Mouse (Mus musculus): Measurements from ENCODE around the gene Psg25. TPM values are rescaled to one million over a fixed set of nuclear protein-coding genes. Genes with fewer than 3 reads are reported as not detected.
"Not testable (repeated sequence)": the region's sequence is repeated elsewhere in the genome, so short reads cannot be mapped to it uniquely, and the experiment has no call there.

Gene Psg25
- not detected in 2 replicates for total RNA-seq (2014; rRNA removed)
- not detected in 2 replicates for polyA plus RNA-seq (2015; fragmentation: Nextera tagmentation; extraction: Ambion mirVana)

DNA sequence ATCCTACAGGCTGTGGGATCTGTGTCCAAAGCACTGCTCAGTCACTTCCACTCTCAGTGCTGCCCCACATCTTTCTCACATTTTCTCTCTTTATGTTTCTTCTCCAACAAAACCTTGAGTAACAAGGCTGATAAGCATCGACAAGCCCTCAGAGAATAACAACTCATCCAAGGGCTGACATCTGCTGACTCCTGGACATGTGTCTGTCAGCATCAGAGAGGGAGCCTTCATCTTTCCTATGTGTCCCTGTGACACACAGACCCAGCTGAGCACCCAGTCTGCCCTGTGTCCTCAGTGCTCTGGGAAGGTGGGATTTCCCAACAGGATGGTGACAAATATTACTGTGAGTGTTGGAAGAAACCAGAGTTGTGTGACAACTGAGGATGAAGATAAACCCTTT, at the start of gene Psg25:
Gene Psg25 (minus strand): TSS at position 101 of the 400 bp plus-strand sequence.
- Histone ChIP-seq H3K9me3 (ENCODE audit: low read length) (0 out of 2 replicates have a peak, but pooled peaks cover 2% of the 10 kb centered on the region), H3K4me3 (ENCODE audit: low read length) (no peak within 1 kb of the TSS), H3K36me3 (ENCODE audit: insufficient read depth, low read length) (no peaks in the 10 kb centered on the region), H3K27me3 (ENCODE audit: insufficient read depth, low read length) (no peaks in the 10 kb centered on the region), H3K27ac (no peak within 1 kb of the TSS), H3K4me1 (ENCODE audit: insufficient read depth, low read length) (no peaks in the 10 kb centered on the region), H3K4me2 (ENCODE audit: low read depth, low read length) (no peak within 1 kb of the TSS), H3K9ac (replicated peaks; ENCODE audit: low read length) (no peak within 1 kb of the TSS)
- whole genome bisulfite sequencing, result 83% methylated on average over 1 of the region's 1 CpGs
- no peak for DNase-seq (ENCODE audit: low spot score)
- ATAC-seq, result no peak
- no peak for TF ChIP-seq CTCF (IDR thresholded peaks at IDR 0.05; ENCODE audit: low read depth)

DNA sequence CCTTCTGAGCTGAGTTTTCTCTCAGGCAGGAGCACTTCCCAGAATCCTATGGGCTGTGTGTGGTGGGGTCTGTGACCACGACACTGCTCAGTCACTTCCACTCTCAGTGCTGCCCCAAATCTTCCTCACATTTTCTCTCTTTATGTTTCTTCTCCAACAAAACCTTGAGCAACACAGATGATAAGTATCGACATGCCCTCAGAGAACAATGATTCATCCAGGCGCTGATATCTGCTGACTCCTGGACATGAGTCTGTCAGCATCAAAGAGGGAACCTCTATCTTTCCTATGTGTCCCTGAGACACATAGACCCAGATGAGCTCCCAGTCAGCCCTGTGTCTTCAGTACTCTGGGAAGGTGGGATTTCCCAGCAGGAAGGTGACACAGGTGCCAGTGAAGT, 35.1 kb upstream of the Psg25 start, which contains the start of gene Psg27:
Gene Psg27 (minus strand): TSS at position 101 of the 400 bp plus-strand sequence.
- no peak for DNase-seq (ENCODE audit: low spot score)
- WGBS, result 77% methylated on average over 3 of the region's 3 CpGs
- Histone ChIP-seq H3K27me3 (ENCODE audit: insufficient read depth, low read length) (no peaks in the 10 kb centered on the region), H3K4me2 (ENCODE audit: low read depth, low read length) (no peak within 1 kb of the TSS), H3K36me3 (ENCODE audit: insufficient read depth, low read length) (no peaks in the 10 kb centered on the region), H3K4me1 (ENCODE audit: insufficient read depth, low read length) (no peaks in the 10 kb centered on the region), H3K4me3 (ENCODE audit: low read length) (no peak within 1 kb of the TSS), H3K27ac (no peak within 1 kb of the TSS), H3K9me3 (ENCODE audit: low read length) (no peaks in the 10 kb centered on the region), H3K9ac (replicated peaks; ENCODE audit: low read length) (no peak within 1 kb of the TSS)
- no peak for TF ChIP-seq CTCF (IDR thresholded peaks at IDR 0.05; ENCODE audit: low read depth)
- ATAC-seq, result no peak

DNA sequence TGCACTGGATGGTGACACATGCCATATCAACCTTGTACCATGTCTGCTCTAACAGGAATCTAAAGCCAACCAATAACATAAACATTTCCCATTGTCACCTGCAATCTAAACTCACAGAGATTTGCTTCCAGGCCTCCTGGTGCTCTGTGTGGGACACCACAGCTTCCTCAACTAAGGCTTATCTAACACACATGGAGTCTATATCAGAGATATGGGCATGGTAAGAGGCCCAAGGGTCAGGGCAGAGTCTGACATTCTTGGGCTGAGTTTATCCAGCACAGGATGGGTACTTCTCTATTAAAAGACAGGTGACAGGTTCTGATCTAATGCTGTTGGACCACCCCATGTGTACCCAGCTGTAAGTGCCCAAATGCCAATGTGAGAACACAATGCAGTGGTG, 27.8 kb upstream of the Psg25 start:
- ATAC-seq (no peak), DNase-seq (ENCODE audit: low spot score) (no peak)
- TF ChIP-seq CTCF (IDR thresholded peaks at IDR 0.05; ENCODE audit: low read depth), result no peak
- Histone ChIP-seq H3K36me3 (ENCODE audit: insufficient read depth, low read length) (no peaks in the 10 kb centered on the region), H3K4me2 (ENCODE audit: low read depth, low read length) (no peak overlapping the region), H3K27me3 (ENCODE audit: insufficient read depth, low read length) (no peaks in the 10 kb centered on the region), H3K9ac (replicated peaks; ENCODE audit: low read length) (no peak overlapping the region), H3K4me1 (ENCODE audit: insufficient read depth, low read length) (no peaks in the 10 kb centered on the region), H3K27ac (no peak overlapping the region), H3K9me3 (ENCODE audit: low read length) (no peaks in the 10 kb centered on the region), H3K4me3 (ENCODE audit: low read length) (no peak overlapping the region)

DNA sequence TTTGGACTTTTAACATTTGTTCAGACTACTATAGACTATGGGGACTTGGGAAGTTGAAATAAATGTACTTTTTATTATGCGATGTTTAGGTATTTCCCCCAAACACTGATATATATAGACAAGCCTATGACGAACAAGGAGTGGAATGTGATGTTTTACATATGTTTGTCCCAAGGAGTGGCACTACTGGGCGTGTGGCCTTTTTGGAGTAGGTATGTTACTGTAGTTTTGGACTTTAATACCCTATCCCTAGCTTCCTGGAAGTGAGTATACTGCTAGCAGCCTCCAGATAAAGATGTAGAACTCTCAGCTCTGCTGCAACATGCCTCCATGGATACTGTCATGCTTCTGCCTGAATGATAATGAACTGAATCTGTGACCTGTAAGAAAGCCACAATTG, 23.7 kb upstream of the Psg25 start:
- not testable (repeated sequence) for DNase-seq (ENCODE audit: low spot score); H3K36me3 ChIP-seq (ENCODE audit: insufficient read depth, low read length); H3K27me3 ChIP-seq (ENCODE audit: insufficient read depth, low read length); ATAC-seq; H3K4me3 ChIP-seq (ENCODE audit: low read length); H3K27ac ChIP-seq; H3K9ac ChIP-seq (replicated peaks; ENCODE audit: low read length); H3K4me1 ChIP-seq (ENCODE audit: insufficient read depth, low read length); H3K9me3 ChIP-seq (ENCODE audit: low read length); H3K4me2 ChIP-seq (ENCODE audit: low read depth, low read length)
- 73% methylated on average over 3 of the region's 3 CpGs for WGBS

DNA sequence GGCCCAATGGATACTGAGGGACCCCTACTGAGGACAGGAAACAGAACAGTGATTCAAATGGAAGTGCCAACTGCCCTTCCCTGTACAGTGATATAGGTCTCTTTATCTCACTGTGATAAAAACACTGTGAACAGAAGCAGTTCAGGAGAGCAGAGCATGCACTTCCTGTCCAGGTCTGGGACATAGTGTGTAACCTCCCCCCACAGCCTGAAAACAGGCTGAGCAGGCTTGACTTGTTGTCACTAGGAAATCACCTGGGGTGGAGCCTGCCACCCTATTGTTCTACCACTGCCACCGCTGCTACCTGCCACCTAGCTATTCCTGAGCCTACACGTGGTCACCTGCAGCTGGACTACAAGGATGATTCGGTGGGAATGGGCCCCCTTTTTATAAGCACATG, 1.4 kb upstream of the Psg25 start:
- ATAC-seq (no peak), DNase-seq (ENCODE audit: low spot score) (no peak)
- H3K4me1 ChIP-seq (ENCODE audit: insufficient read depth, low read length), result no peaks in the 10 kb centered on the region
- H3K27ac ChIP-seq, result no peak overlapping the region
- H3K9me3 ChIP-seq (ENCODE audit: low read length), result 0 out of 2 replicates have a peak, but pooled peaks cover 2% of the 10 kb centered on the region
- H3K4me3 ChIP-seq (ENCODE audit: low read length), result no peak overlapping the region
- H3K27me3 ChIP-seq (ENCODE audit: insufficient read depth, low read length), result no peaks in the 10 kb centered on the region
- TF ChIP-seq CTCF (IDR thresholded peaks at IDR 0.05; ENCODE audit: low read depth), result no peak
- no peak overlapping the region for H3K9ac ChIP-seq (replicated peaks; ENCODE audit: low read length)
- H3K36me3 ChIP-seq (ENCODE audit: insufficient read depth, low read length), result no peaks in the 10 kb centered on the region
- WGBS, result 62% methylated on average over 3 of the region's 3 CpGs
- H3K4me2 ChIP-seq (ENCODE audit: low read depth, low read length), result no peak overlapping the region

DNA sequence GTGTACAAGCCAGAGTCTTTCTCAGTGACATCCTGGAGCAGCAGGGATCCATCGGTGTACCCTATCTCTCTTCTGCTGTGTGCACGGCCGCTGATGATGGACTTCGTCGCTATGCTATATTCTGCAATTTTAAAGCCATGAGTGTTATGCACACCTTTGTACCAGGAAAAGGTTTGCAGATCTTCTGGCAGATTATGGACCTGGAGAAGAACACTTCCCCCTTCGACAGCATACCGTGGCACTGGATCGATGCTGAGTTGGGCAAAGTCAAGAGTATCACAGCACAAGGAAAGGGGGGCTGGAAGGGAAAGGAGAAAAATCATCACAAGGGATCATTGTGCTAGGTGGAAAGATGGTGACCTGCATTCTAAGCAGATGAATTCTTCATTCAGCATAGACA, 7.4 kb downstream of the Psg25 start:
- DNase-seq (ENCODE audit: low spot score), result no peak
- no peaks in the 10 kb centered on the region for H3K27me3 ChIP-seq (ENCODE audit: insufficient read depth, low read length)
- no peak for ATAC-seq

DNA sequence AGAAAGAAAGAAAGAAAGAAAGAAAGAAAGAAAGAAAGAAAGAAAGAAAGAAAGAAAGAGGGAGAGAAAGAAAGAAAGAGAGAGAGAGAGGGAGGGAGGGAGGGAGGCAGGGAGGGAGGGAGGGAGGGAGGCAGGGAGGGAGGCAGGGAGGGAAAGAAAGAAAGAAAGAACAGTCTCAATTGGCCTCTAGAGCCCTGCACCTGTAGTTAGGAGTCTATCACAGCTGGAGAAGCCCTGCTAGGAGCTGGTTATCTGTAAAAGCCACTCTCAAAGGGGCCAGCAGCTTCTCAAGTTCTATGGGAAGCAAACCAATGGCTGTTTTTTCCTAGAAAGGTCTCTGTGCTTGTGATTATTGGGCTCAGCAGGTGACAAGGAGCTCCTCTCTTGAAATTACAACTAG, 19.2 kb downstream of the Psg25 start:
- not testable (repeated sequence) for H3K27me3 ChIP-seq (ENCODE audit: insufficient read depth, low read length); H3K4me1 ChIP-seq (ENCODE audit: insufficient read depth, low read length); H3K9ac ChIP-seq (replicated peaks; ENCODE audit: low read length); H3K27ac ChIP-seq; H3K4me2 ChIP-seq (ENCODE audit: low read depth, low read length); ATAC-seq; H3K36me3 ChIP-seq (ENCODE audit: insufficient read depth, low read length); H3K4me3 ChIP-seq (ENCODE audit: low read length); DNase-seq (ENCODE audit: low spot score); H3K9me3 ChIP-seq (ENCODE audit: low read length)

More for the DNA sequence above, 7.4 kb downstream of the Psg25 start:
- Histone ChIP-seq H3K27ac (no peak overlapping the region), H3K4me2 (ENCODE audit: low read depth, low read length) (no peak overlapping the region), H3K4me3 (ENCODE audit: low read length) (no peak overlapping the region), H3K9me3 (ENCODE audit: low read length) (peaks cover 3% of the 10 kb centered on the region; the same call in 1 of the 2 replicates), H3K36me3 (ENCODE audit: insufficient read depth, low read length) (no peaks in the 10 kb centered on the region), H3K4me1 (ENCODE audit: insufficient read depth, low read length) (no peaks in the 10 kb centered on the region), H3K9ac (replicated peaks; ENCODE audit: low read length) (no peak overlapping the region)
- TF ChIP-seq CTCF (IDR thresholded peaks at IDR 0.05; ENCODE audit: low read depth), result no peak
- WGBS, result 95% methylated on average over 8 of the region's 8 CpGs

DNA sequence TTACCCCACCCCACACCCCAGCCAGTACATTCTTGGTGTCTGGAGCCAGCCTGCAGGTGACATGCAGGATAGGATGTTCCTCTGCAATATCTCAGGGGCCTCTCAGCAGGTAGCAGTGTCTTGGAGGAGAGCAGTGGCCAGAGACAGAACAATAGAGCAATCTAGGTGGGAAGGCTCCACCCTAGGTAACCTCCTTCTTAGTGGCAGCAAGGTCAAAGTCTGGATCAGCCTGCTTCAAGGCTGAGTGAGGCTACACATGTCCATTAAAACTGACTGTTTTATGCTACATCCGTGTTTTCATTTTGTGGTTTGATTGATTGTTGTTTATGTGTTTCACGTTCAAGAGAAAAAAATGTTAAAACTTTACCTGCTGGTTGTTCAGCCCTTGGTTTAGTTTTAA, 19.7 kb downstream of the Psg25 start:
- not testable (repeated sequence) for H3K9ac ChIP-seq (replicated peaks; ENCODE audit: low read length); H3K27me3 ChIP-seq (ENCODE audit: insufficient read depth, low read length); H3K4me3 ChIP-seq (ENCODE audit: low read length); H3K4me1 ChIP-seq (ENCODE audit: insufficient read depth, low read length); DNase-seq (ENCODE audit: low spot score); H3K36me3 ChIP-seq (ENCODE audit: insufficient read depth, low read length); ATAC-seq; H3K9me3 ChIP-seq (ENCODE audit: low read length); H3K4me2 ChIP-seq (ENCODE audit: low read depth, low read length); H3K27ac ChIP-seq
- WGBS, result 61% methylated on average over 2 of the region's 2 CpGs
